Mouse (Mus musculus) CH12.LX (cell line): ENCODE data around the gene Ptprq. TPM values are rescaled to one million over a fixed set of nuclear protein-coding genes. Genes with fewer than 3 reads are reported as not detected.

Experiments
- DNase-seq: peaks from one replicate; pipeline ENCODE4 v3.0.0-alpha.2; 2013; ENCODE audit errors: extremely low read depth
- H3K27ac ChIP-seq: 2 replicates; pipeline ENCODE4 v1.5.1; 2012; ENCODE audit warnings: low read depth, mild to moderate bottlenecking, control low read depth, moderate library complexity; ENCODE audit not compliant: insufficient read depth
- H3K27me3 ChIP-seq: replicated peaks from 2 replicates; pipeline ENCODE3; 2012; ENCODE audit warnings: inconsistent platforms
- H3K36me3 ChIP-seq, 2 experiments: replicated peaks in 1 of 2; 2 replicates each; pipeline versions ENCODE3 to v1.6.1; 2012; ENCODE audit warnings: inconsistent platforms in 1 of 2, low read length in 1 of 2, mild to moderate bottlenecking in 1 of 2, mixed read lengths in 1 of 2, moderate library complexity in 1 of 2; ENCODE audit not compliant: control insufficient read depth in 1 of 2, insufficient read depth in 1 of 2
- H3K4me1 ChIP-seq, 2 experiments: 2 replicates each; pipeline ENCODE4 v1.6.1; 2012; ENCODE audit warnings: inconsistent platforms in 1 of 2, moderate library complexity in 1 of 2; ENCODE audit not compliant: insufficient read depth in 2 of 2, control insufficient read depth in 1 of 2
- H3K4me2 ChIP-seq: 2 replicates; pipeline ENCODE4 v1.6.1; 2012; ENCODE audit warnings: low read depth, mild to moderate bottlenecking, control low read depth; ENCODE audit not compliant: poor library complexity, insufficient read depth, severe bottlenecking
- H3K4me3 ChIP-seq, 3 experiments: fragments of 150-350 bp in 1 of 3; sonication (generic) in 1 of 3; replicated peaks in 1 of 3; 2 replicates each; pipeline versions ENCODE3 to v1.5.1; 2011 to 2012; ENCODE audit warnings: low read depth in 2 of 3, low read length in 2 of 3, mild to moderate bottlenecking in 2 of 3, moderate library complexity in 2 of 3, control low read depth in 1 of 3, improper control_type of control experiment in 1 of 3, inconsistent platforms in 1 of 3, mixed read lengths in 1 of 3; ENCODE audit not compliant: poor library complexity in 1 of 3
- H3K79me2 ChIP-seq: replicated peaks from 2 replicates; pipeline ENCODE4 v1.6.1; 2012; ENCODE audit warnings: mild to moderate bottlenecking, moderate library complexity; ENCODE audit not compliant: control insufficient read depth, poor library complexity, insufficient read depth, severe bottlenecking; ENCODE audit errors: extremely low read depth
- H3K9ac ChIP-seq: 2 replicates; pipeline ENCODE4 v1.6.1; 2012; ENCODE audit warnings: low read depth, mild to moderate bottlenecking, control low read depth, moderate library complexity; ENCODE audit not compliant: insufficient read depth
- H3K9me3 ChIP-seq: replicated peaks from 2 replicates; pipeline ENCODE3; 2012; ENCODE audit warnings: low read length, inconsistent platforms, mixed read lengths
- BHLHE40 ChIP-seq: IDR thresholded peaks from 2 replicates; pipeline ENCODE4 v1.6.1; 2011; ENCODE audit warnings: mild to moderate bottlenecking, low read depth, low read length, improper control_type of control experiment
- CHD2 ChIP-seq: IDR thresholded peaks from 2 replicates; pipeline ENCODE4 v1.6.1; 2011; ENCODE audit warnings: low read length, improper control_type of control experiment
- CTCF ChIP-seq, 2 experiments: IDR thresholded peaks in 1 of 2; conservative IDR thresholded peaks in 1 of 2; 2 replicates each; pipeline ENCODE4 v1.5.1; 2011 to 2012; ENCODE audit warnings: low read depth in 2 of 2, low read length in 2 of 2, improper control_type of control experiment in 1 of 2, inconsistent platforms in 1 of 2, mild to moderate bottlenecking in 1 of 2, moderate library complexity in 1 of 2
- E2F4 ChIP-seq: IDR thresholded peaks from 2 replicates; pipeline ENCODE4 v1.6.1; 2011; ENCODE audit warnings: low read depth, low read length, improper control_type of control experiment; ENCODE audit not compliant: insufficient replicate concordance
- ELF1 ChIP-seq: IDR thresholded peaks from 2 replicates; pipeline ENCODE4 v1.6.1; 2014; ENCODE audit warnings: low read depth, mild to moderate bottlenecking, inconsistent platforms, low read length, improper control_type of control experiment
- EP300 ChIP-seq: IDR thresholded peaks from 2 replicates; pipeline ENCODE4 v1.6.1; 2011; ENCODE audit warnings: low read length, improper control_type of control experiment
- HCFC1 ChIP-seq: IDR thresholded peaks from 2 replicates; pipeline ENCODE4 v1.6.1; 2012; ENCODE audit warnings: low read depth, mild to moderate bottlenecking, inconsistent platforms, low read length, improper control_type of control experiment
- IRF4 ChIP-seq: IDR thresholded peaks from 2 replicates; pipeline ENCODE4 v1.6.1; 2014; ENCODE audit warnings: low read depth, mild to moderate bottlenecking, inconsistent platforms, low read length, improper control_type of control experiment
- JUN ChIP-seq: IDR thresholded peaks from 2 replicates; pipeline ENCODE4 v1.6.1; 2011; ENCODE audit warnings: low read depth, mild to moderate bottlenecking, low read length, improper control_type of control experiment, moderate library complexity; ENCODE audit not compliant: insufficient read depth
- KAT2A ChIP-seq: IDR thresholded peaks from 2 replicates; pipeline ENCODE4 v1.6.1; 2012; ENCODE audit warnings: low read length, improper control_type of control experiment, inconsistent platforms; ENCODE audit not compliant: insufficient replicate concordance
- MAFK ChIP-seq: IDR thresholded peaks from 2 replicates; pipeline ENCODE4 v1.6.1; 2011; ENCODE audit warnings: low read length, improper control_type of control experiment; ENCODE audit not compliant: insufficient replicate concordance
- MAX ChIP-seq: IDR thresholded peaks from 2 replicates; pipeline ENCODE4 v1.6.1; 2011; ENCODE audit warnings: low read length, improper control_type of control experiment
- MAZ ChIP-seq: IDR thresholded peaks from 2 replicates; pipeline ENCODE4 v1.6.1; 2012; ENCODE audit warnings: low read depth, mild to moderate bottlenecking, inconsistent platforms, low read length, improper control_type of control experiment, moderate library complexity
- MXI1 ChIP-seq: IDR thresholded peaks from 2 replicates; pipeline ENCODE4 v1.6.1; 2011; ENCODE audit warnings: mild to moderate bottlenecking, low read depth, low read length, improper control_type of control experiment
- NELFE ChIP-seq: IDR thresholded peaks from 2 replicates; pipeline ENCODE4 v1.6.1; 2011; ENCODE audit warnings: low read depth, low read length, improper control_type of control experiment
- PAX5 ChIP-seq: IDR thresholded peaks from 2 replicates; pipeline ENCODE4 v1.6.1; 2012; ENCODE audit warnings: low read length, inconsistent platforms, mixed read lengths
- POLR2A ChIP-seq: IDR thresholded peaks from 2 replicates; pipeline ENCODE4 v1.6.1; 2011; ENCODE audit warnings: low read depth, mild to moderate bottlenecking, improper control_type of control experiment, low read length
- POLR2AphosphoS2 ChIP-seq: IDR thresholded peaks from 2 replicates; pipeline ENCODE4 v1.6.1; 2011; ENCODE audit warnings: low read depth, low read length, improper control_type of control experiment
- RAD21 ChIP-seq: IDR thresholded peaks from 2 replicates; pipeline ENCODE4 v1.6.1; 2011; ENCODE audit warnings: low read depth, mild to moderate bottlenecking, low read length, improper control_type of control experiment, moderate library complexity
- SIN3A ChIP-seq: IDR thresholded peaks from 2 replicates; pipeline ENCODE4 v1.6.1; 2012; ENCODE audit warnings: low read length, improper control_type of control experiment, inconsistent platforms
- TBP ChIP-seq: conservative IDR thresholded peaks from 2 replicates; pipeline ENCODE4 v1.6.1; 2011; ENCODE audit warnings: low read depth, low read length, improper control_type of control experiment
- TCF12 ChIP-seq: IDR thresholded peaks from 2 replicates; pipeline ENCODE4 v1.6.1; 2014; ENCODE audit warnings: low read depth, mild to moderate bottlenecking, inconsistent platforms, low read length, improper control_type of control experiment
- UBTF ChIP-seq: IDR thresholded peaks from 2 replicates; pipeline ENCODE4 v1.6.1; 2012; ENCODE audit warnings: low read depth, mild to moderate bottlenecking, inconsistent platforms, low read length, improper control_type of control experiment, moderate library complexity
- USF2 ChIP-seq: conservative IDR thresholded peaks from 2 replicates; pipeline ENCODE4 v1.6.1; 2011; ENCODE audit warnings: low read depth, low read length, improper control_type of control experiment
- ZC3H11A ChIP-seq: IDR thresholded peaks from 2 replicates; pipeline ENCODE4 v1.6.1; 2012; ENCODE audit warnings: low read depth, mild to moderate bottlenecking, inconsistent platforms, low read length, improper control_type of control experiment
- ZKSCAN1 ChIP-seq: IDR thresholded peaks from 2 replicates; pipeline ENCODE4 v1.6.1; 2012; ENCODE audit warnings: low read depth, inconsistent platforms, low read length, improper control_type of control experiment, borderline replicate concordance
- ZMIZ1 ChIP-seq: IDR thresholded peaks from 2 replicates; pipeline ENCODE4 v1.6.1; 2012; ENCODE audit warnings: low read depth, mild to moderate bottlenecking, inconsistent platforms, low read length, improper control_type of control experiment
- ZNF384 ChIP-seq: IDR thresholded peaks from 2 replicates; pipeline ENCODE4 v1.6.1; 2012; ENCODE audit warnings: low read depth, low read length, improper control_type of control experiment, inconsistent platforms
- dilution Hi-C: fragments of 300-500 bp; cut with MboI; formaldehyde crosslinking; loops from 2 replicates; pipeline ENCODE4 v1.14.3; 2020; ENCODE audit warnings: low sequenced_read_pairs; ENCODE audit not compliant: extremely low pct_unique_long_range_greater_than_20kb, extremely low pct_ligation_motif_present
- in situ Hi-C: fragments of 300-500 bp; cut with MboI; formaldehyde crosslinking; loops from 3 replicates; pipeline ENCODE4 v1.14.3; 2019; ENCODE audit warnings: low sequenced_read_pairs, low pct_ligation_motif_present, low pct_unique_long_range_greater_than_20kb, mixed read lengths
- polyA plus RNA-seq: library from polyadenylated mRNA; unstranded; fragments of >175 nt; gene quantifications from 2 replicates; pipeline ENCODE4 v1.2.1, GENCODE M21; 2012; ENCODE audit warnings: low read depth; ENCODE audit not compliant: insufficient read length
- total RNA-seq, 2 experiments: library from RNA; depleted of rRNA; stranded (reverse); fragments of 300-350 nt in 1 of 2; fragments of >200 nt in 1 of 2; gene quantifications; 2 replicates each; pipeline ENCODE4 v1.2.3; 2012 to 2014

Gene Ptprq
- total and polyA plus RNA-seq, 3 experiments: not detected

- TF ChIP-seq CTCF (conservative IDR thresholded peaks at IDR 0.05 in 1 of 2, IDR thresholded peaks at IDR 0.05 in 1 of 2; ENCODE audit: low read depth in 2 of 2, low read length in 2 of 2) (no peak), MAZ (no peak), ELF1 (no peak), MAFK (no peak), POLR2AphosphoS2 (no peak), NELFE (no peak), TCF12 (no peak), ZNF384 (no peak), CHD2 (no peak), ZC3H11A (no peak), POLR2A (no peak), ZMIZ1 (no peak), RAD21 (no peak), USF2 (no peak), SIN3A (no peak), MXI1 (no peak)
- TF ChIP-seq, all 38 proteins: peak for 0
- Histone ChIP-seq H3K4me3 (no peak overlapping the region), H3K9me3 (peaks cover 23% of the 10 kb centered on the region), H3K27me3 (no peaks in the 10 kb centered on the region), H3K36me3 (no peaks in the 10 kb centered on the region), H3K27ac (no peak overlapping the region), H3K4me2 (no peak overlapping the region), H3K9ac (no peak overlapping the region), H3K4me1 (no peaks in the 10 kb centered on the region), H3K79me2 (no peaks in the 10 kb centered on the region)
- no peak for DNase-seq
- dilution Hi-C loops: no loop called here
- in situ Hi-C loops: no loop called here
Observed at GRCm38 (mm10) chr10:107543026-107543425, 176.8 kb downstream of the Ptprq start.

- no peak for TF ChIP-seq JUN
- no peak for TF ChIP-seq BHLHE40
- TF ChIP-seq IRF4: no peak
- no peak for TF ChIP-seq UBTF
- TF ChIP-seq ZNF384: no peak
- no peak for TF ChIP-seq NELFE
- no peak for TF ChIP-seq MXI1
- no peak for TF ChIP-seq PAX5
- no peak for TF ChIP-seq ZC3H11A
- TF ChIP-seq SIN3A: no peak
- no peak for TF ChIP-seq TBP
- no peak for TF ChIP-seq EP300
- TF ChIP-seq HCFC1: no peak
- TF ChIP-seq E2F4: no peak
- no peak for TF ChIP-seq MAZ
- no peak for TF ChIP-seq ZKSCAN1
- TF ChIP-seq KAT2A: no peak
- no peak for TF ChIP-seq CHD2
- TF ChIP-seq RAD21: no peak
- TF ChIP-seq MAX: no peak
- no peak overlapping the region for H3K9ac ChIP-seq
- no peak overlapping the region for H3K27ac ChIP-seq
- dilution Hi-C loops (no loop called here), in situ Hi-C loops (no loop called here)
- no peak overlapping the region for H3K4me3 ChIP-seq
- H3K4me1 ChIP-seq: no peaks in the 10 kb centered on the region
- no peaks in the 10 kb centered on the region for H3K79me2 ChIP-seq
- H3K9me3 ChIP-seq: peaks cover 30% of the 10 kb centered on the region
- H3K27me3 ChIP-seq: no peaks in the 10 kb centered on the region
- no peak overlapping the region for H3K4me2 ChIP-seq
- DNase-seq: no peak
- no peaks in the 10 kb centered on the region for H3K36me3 ChIP-seq
Observed at GRCm38 (mm10) chr10:107528758-107529157, 191.1 kb downstream of the Ptprq start.
